Mouse (Mus musculus) heart, embryonic 14.5 days (tissue): ENCODE measurements around the gene St8sia4. TPM values are rescaled to one million over a fixed set of nuclear protein-coding genes. Genes with fewer than 3 reads are reported as not detected.

ENCODE experiments used
- ATAC-seq: fragments of 200-750 bp; cut with Nextera tagmentation; 2 replicates; pipeline ENCODE4 v1.8.0; 2017; ENCODE audit warnings: low read depth, moderate TSS enrichment; ENCODE audit not compliant: insufficient number of reproducible peaks, insufficient read depth, low FRiP score
- H3K27ac ChIP-seq, 2 experiments: fragments of 200-500 bp in 1 of 2; fragments of 300-500 bp in 1 of 2; sonication (generic) in 1 of 2; replicated peaks in 1 of 2; 2 replicates each; pipeline ENCODE4 v1.5.1; 2012 to 2014; ENCODE audit warnings: low read depth in 2 of 2, low read length in 2 of 2, control low read depth in 1 of 2, mild to moderate bottlenecking in 1 of 2, mixed read lengths in 1 of 2; ENCODE audit not compliant: control insufficient read depth in 1 of 2, insufficient read depth in 1 of 2
- H3K27me3 ChIP-seq: fragments of 300-500 bp; sonication (generic); 2 replicates; pipeline ENCODE4 v1.6.1; 2014; ENCODE audit warnings: mild to moderate bottlenecking, low read length, control low read depth; ENCODE audit not compliant: control insufficient read depth, insufficient read depth
- H3K36me3 ChIP-seq: fragments of 300-500 bp; sonication (generic); 2 replicates; pipeline ENCODE4 v1.6.1; 2014; ENCODE audit warnings: mild to moderate bottlenecking, control low read depth, low read length, mixed read lengths; ENCODE audit not compliant: control insufficient read depth, insufficient read depth
- H3K4me1 ChIP-seq, 2 experiments: fragments of 200-500 bp in 1 of 2; fragments of 300-500 bp in 1 of 2; sonication (generic) in 1 of 2; 2 replicates each; pipeline ENCODE4 v1.6.1; 2012 to 2014; ENCODE audit warnings: low read length in 2 of 2, control low read depth in 1 of 2, mixed read lengths in 1 of 2; ENCODE audit not compliant: control insufficient read depth in 2 of 2, insufficient read depth in 2 of 2
- H3K4me2 ChIP-seq: fragments of 300-500 bp; sonication (generic); 2 replicates; pipeline ENCODE4 v1.6.1; 2014; ENCODE audit warnings: mild to moderate bottlenecking, low read length
- H3K4me3 ChIP-seq, 2 experiments: fragments of 200-500 bp in 1 of 2; fragments of 300-500 bp in 1 of 2; sonication (generic) in 1 of 2; 2 replicates each; pipeline ENCODE4 v1.5.1; 2012 to 2014; ENCODE audit warnings: low read length in 2 of 2, mild to moderate bottlenecking in 2 of 2, control low read depth in 1 of 2, low read depth in 1 of 2, moderate library complexity in 1 of 2; ENCODE audit not compliant: control insufficient read depth in 1 of 2, insufficient read depth in 1 of 2
- H3K9ac ChIP-seq: fragments of 300-500 bp; sonication (generic); 2 replicates; pipeline ENCODE4 v1.6.1; 2014; ENCODE audit warnings: mild to moderate bottlenecking, low read length
- H3K9me3 ChIP-seq: fragments of 300-500 bp; sonication (generic); 2 replicates; pipeline ENCODE4 v1.6.1; 2016; ENCODE audit warnings: low read length, control low read depth; ENCODE audit not compliant: control insufficient read depth
- WGBS: fragments of 180-500 bp; shearing (Covaris S2); extraction: QIAGEN DNeasy Blood & Tissue Kit; methylation state at CpG from one replicate; pipeline ENCODE4 v1.1.7; 2014; 5-methylcytosine and 5-hydroxymethylcytosine counted together
- polyA plus RNA-seq: library from polyadenylated mRNA; unstranded; fragments of >200 nt; fragmentation: Nextera tagmentation; extraction: Ambion mirVana; gene quantifications from 2 replicates; pipeline ENCODE4 v1.2.1, GENCODE M21; 2014

St8sia4 gene
- polyA plus RNA-seq, 1 experiment from 2014 or later: 1.9 TPM

GRCm38 (mm10) chr1:95541460-95541859 lies 125.9 kb downstream of the St8sia4 start:
- WGBS: 68% methylated on average over 3 of the region's 3 CpGs
- H3K4me2 ChIP-seq: no peak overlapping the region

More at GRCm38 (mm10) chr1:95541460-95541859, 125.9 kb downstream of the St8sia4 start:
- Histone ChIP-seq H3K27me3 (no peaks in the 10 kb centered on the region), H3K9ac (no peak overlapping the region), H3K4me3 (no peak overlapping the region), H3K9me3 (no peaks in the 10 kb centered on the region), H3K36me3 (no peaks in the 10 kb centered on the region), H3K4me1 (no peaks in the 10 kb centered on the region), H3K27ac (no peak overlapping the region)
- no peak for ATAC-seq
